Mouse (Mus musculus) left cerebral cortex, postnatal 10 days (tissue): ENCODE results near the gene Bloc1s1. TPM values are rescaled to one million over a fixed set of nuclear protein-coding genes. Genes with fewer than 3 reads are reported as not detected.
A peak's percentile ranks its signal among the peaks of the same experiment; 100 is the strongest.

ENCODE experiments used
- DNase-seq, 2 experiments: peaks; one replicate each; pipeline ENCODE4 v3.0.0; 2021 to 2022; ENCODE audit warnings: low spot score in 2 of 2, mixed read lengths in 1 of 2; ENCODE audit errors: extremely low spot score in 1 of 2
- intact Hi-C: fragments of 180-260 bp; cut with DNase I; formaldehyde crosslinking; loops from one replicate; pipeline ENCODE4 v1.15.1; 2025
- total RNA-seq, 2 experiments: library from RNA; stranded (reverse); gene quantifications; 2 replicates each; pipeline ENCODE4 v1.2.3; 2021

Bloc1s1 gene
- total RNA-seq, 2 experiments from 2014 or later = 84.3 to 85.3 TPM

DNA sequence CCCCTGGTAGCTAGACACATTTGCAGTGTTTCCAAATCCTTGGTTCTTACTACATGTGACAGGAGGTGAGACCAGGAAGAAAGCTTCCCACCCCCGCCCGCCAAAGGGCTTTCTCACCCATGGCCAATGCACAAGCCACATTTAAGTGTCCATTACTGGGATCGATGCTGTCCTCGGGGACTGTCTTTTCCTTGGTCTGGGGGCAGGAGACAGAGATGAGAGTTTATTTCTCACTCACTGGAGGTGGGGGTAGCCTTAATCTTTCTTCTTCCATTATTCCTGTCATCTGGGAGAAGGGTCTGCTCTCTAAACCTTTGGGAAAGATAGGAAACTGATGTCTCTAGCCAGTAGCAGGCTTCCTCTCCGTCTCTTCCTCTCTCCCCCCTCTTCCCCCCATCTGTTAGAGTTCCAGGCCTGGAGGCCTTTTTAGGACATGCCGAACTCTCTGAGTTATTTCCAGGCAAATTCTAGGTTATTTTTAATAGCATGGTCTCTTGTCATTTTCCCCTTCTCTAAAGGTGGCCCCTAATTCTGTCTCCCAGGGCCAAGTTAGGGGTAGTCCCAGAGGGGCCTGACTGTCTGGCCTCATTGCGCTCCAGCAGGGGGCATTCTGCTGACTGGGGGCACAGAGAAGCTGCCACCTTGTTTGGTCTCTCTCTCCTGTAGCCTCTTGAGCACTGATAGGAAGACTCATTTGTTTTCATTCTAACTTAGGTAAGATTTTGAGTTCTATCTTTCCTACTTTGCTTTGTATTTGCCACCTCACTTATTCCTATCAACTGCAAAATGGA lies 11.4 kb upstream of the Bloc1s1 start:
- intact Hi-C loops = no loop called here
- DNase-seq = no peak

DNA sequence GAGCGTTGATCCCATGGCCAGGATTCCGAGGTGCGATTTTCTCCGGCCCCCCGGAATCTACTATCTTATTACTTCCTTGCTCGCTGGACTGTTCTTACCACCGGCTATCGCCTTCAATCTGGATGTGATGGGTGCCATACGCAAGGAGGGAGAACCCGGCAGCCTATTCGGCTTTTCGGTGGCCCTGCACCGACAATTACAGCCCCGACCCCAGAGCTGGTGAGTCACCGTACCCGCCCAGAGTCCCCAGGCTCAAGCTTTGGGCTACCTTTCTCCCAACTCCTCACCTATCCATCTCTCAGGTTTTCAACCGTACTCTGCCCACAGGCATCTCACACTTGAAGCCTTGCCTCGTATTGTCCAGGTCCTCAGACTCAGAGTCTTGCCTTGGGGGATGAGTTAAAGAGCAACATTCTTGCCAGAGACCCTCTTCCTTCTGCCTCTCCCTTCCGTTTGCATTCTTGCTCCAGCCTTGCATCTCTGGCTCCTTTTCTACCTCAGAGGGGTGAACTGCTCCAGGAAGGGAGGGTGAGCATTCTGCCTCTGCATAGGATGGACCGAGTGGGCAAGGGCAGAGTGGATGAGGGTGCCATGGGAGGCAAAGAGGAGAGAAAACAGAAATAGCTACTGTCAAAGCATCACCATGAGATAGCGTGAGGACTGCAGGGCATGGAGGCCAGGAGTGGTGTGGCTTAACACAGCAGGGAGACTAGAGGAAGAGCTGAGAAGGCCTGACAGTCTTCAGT lies 10.3 kb upstream of the Bloc1s1 start:
- intact Hi-C loops = no loop called here
- no peak for DNase-seq

DNA sequence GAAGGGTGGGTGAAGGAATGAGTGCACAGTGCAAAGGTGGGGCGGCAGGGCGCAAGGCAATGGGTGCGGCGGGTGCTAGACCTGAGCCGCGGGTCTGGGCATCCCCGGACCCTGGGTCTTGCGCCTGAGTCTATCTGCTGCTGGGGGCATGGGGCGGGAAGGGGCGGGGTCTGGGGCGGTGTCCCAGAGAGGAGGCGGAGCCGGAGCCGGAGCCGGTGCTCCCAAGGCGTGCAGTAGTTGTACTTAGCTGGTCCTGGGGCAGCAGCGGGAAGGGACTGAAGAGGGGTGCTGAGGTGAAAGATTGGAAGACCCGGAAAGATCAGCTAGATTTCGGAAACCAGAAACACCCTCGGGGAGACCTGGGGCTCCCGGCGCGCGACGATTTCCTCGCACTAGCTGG lies 9.7 kb upstream of the Bloc1s1 start, which contains the start of gene Itga7:
TSS of gene Itga7 (plus strand) at position 245 of the 400 bp plus-strand sequence.
- DNase-seq = no peak
- intact Hi-C loops = no loop called here

GRCm38 (mm10) chr10:128931441-128931840 lies 7.6 kb upstream of the Bloc1s1 start:
- intact Hi-C loops = no loop called here
- no peak for DNase-seq

DNA sequence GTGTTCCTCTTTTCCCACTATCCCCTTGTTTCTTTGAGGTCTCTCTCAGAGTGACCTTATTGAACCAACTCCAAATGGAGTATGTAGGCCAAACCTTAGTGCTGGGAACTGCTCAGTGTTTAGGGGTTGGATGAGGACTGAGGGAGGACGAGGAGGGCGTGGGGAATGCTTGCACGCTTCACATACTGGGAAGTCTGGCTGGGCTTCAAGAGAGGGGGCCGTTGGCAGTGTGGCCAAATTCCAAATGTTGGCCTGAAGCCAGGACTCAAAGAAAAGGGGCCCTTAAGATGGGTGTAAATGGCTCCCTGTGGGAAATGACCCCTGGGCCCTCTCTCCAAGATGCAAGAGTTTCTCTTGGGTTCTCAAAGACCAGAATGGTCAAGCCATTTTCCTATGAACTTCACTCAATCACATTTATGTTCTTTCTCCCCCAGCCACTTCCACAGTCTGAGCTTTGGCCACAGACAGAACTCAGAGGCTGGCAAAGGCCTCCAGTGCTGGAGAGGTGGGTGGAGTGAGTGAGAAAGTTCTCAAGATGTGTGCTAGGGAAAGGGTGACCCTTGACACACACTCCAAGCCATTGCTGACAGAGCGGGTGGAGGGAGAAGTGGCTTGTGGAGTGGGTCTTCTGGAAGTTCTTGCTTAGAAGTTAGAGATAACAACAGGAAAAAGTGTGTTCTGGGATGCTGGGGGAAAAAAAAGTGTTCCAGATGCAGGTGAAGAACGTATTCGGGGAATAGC lies 6.0 kb upstream of the Bloc1s1 start:
- peak in 1 of 2 experiments; percentile 40 for DNase-seq
- intact Hi-C loops = no loop called here

DNA sequence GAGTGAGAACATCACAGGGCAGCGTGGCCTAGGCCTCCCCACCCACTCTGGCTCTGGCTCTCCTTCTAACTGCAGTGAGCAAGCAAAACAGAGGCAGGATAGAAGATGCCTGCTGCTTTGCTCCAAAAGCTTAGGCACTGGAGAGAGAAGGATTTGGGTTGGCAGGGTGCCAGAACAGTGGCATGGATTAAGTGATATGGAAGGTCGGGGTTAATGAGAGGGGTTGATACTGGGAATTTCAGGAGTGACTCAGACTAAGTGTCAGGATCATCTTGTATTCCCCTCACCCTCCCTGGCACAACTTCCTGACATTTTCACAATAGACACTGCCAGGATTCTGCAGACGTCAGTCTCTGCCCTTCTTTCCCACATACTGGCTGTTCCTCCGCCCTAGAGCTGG lies 4.5 kb upstream of the Bloc1s1 start:
- intact Hi-C loops = no loop called here
- no peak for DNase-seq

GRCm38 (mm10) chr10:128923013-128923691 lies 683 bp downstream of the Bloc1s1 start:
- intact Hi-C loops = no loop called here
- peak; percentile 92 to 96 for DNase-seq

DNA sequence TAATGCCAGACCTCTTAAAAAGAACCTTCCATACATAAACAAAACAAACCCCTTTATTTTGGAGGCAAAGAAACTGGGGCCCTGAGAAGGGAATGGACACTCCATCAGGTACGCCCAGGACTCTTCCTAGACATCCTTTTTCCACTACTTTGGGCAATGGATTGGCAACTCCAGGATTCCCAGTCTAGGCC lies 1.1 kb downstream of the Bloc1s1 start, which contains the start of gene Rdh5:
TSS of gene Rdh5 (minus strand) at position 67 of the 191 bp plus-strand sequence.
- intact Hi-C loops = no loop called here
- no peak for DNase-seq

- no peak for DNase-seq
- intact Hi-C loops = no loop called here
Observed at GRCm38 (mm10) chr10:128921883-128922821, 1.7 kb downstream of the Bloc1s1 start.

GRCm38 (mm10) chr10:128921251-128921650 lies 2.6 kb downstream of the Bloc1s1 start:
- intact Hi-C loops = no loop called here
- DNase-seq = no peak

- peak in 1 of 2 experiments; percentile 72 for DNase-seq
- intact Hi-C loops = no loop called here
Observed at GRCm38 (mm10) chr10:128920736-128921161, 3.1 kb downstream of the Bloc1s1 start.

- intact Hi-C loops = no loop called here
- no peak for DNase-seq
Observed at GRCm38 (mm10) chr10:128919966-128920365, 3.9 kb downstream of the Bloc1s1 start.

- DNase-seq = no peak
- intact Hi-C loops = no loop called here
Observed at GRCm38 (mm10) chr10:128919203-128919631, 4.6 kb downstream of the Bloc1s1 start.

- intact Hi-C loops = no loop called here
- peak in 1 of 2 experiments; percentile 80 for DNase-seq
Observed at GRCm38 (mm10) chr10:128918246-128918645, 5.6 kb downstream of the Bloc1s1 start.

- intact Hi-C loops = no loop called here
- DNase-seq = no peak
Observed at GRCm38 (mm10) chr10:128917400-128917799, 6.4 kb downstream of the Bloc1s1 start.

DNA sequence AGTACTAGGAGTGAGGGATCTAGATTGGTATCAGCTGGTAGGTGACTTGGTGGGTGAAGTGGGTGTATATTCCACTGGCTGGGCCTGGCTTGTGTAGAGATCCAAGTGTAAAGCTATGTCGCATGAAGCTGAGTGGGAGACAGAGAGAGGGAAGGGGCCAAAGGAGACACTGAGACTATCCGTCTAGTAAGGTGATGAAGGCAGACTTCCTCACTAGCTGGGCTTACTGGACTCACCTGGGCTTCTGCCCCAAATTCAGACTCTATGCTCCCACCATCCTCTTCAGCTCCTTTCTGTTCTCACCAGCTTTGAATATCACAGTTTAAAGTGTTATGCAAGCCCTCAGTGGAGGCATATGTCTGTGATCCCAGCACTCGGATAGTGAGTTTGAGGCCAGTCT lies 7.2 kb downstream of the Bloc1s1 start:
- intact Hi-C loops = no loop called here
- no peak for DNase-seq

DNA sequence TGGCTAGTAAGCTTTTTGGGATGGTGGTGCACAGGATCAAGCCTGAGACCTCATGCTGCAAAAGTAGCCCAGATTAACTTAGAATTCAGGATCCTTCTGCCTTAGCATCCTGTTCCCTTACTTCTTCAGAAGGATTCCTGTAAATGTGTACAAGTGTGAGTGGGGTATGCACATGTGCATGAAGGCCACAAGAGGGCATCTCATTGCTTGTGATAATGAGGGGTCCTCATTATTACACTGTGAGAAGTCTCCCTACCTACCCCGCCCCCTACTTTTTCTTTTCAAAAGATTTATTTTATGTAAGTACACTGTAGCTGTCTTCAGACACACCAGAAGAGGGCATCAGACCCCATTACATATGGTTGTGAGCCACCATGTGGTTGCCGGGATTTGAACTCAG lies 8.3 kb downstream of the Bloc1s1 start:
- no peak for DNase-seq

GRCm38 (mm10) chr10:128913696-128914095 lies 10.1 kb downstream of the Bloc1s1 start:
- peak in 1 of 2 experiments; percentile 40 for DNase-seq
- intact Hi-C loops = no loop called here

More for the DNA sequence above, 8.3 kb downstream of the Bloc1s1 start:
- intact Hi-C loops = no loop called here
